In genomic region chr17:73258620-73259019, GRCm38 (mm10) we compare ENCODE assay signal across 10 mouse cellular contexts.
A peak's percentile ranks its signal among the peaks of the same experiment; 100 is the strongest.
DNase-seq lines count a peak whose midpoint lies in the region; ATAC-seq and TF ChIP-seq lines count a peak whose summit lies in the region.
"Had no signal": no experiment of that assay in that cellular context is flagged by ENCODE, and none has a peak within 500 bp of the region (broad histone marks: within the 10 kb centered on the region; RNA-seq: fewer than 3 reads in every experiment).

No protein-coding gene starts in this region.

- no peak for TF ChIP-seq CTCF in heart, postnatal 0 days (IDR thresholded peaks at IDR 0.05; ENCODE audit: low read depth)

- H3ac ChIP-seq in myocyte (ENCODE audit: control insufficient read depth, insufficient read length), result no peak overlapping the region

- ATAC-seq in heart, postnatal 0 days (ENCODE audit: insufficient read depth, low read depth), result no peak
- ATAC-seq: Patski had no signal

- H3K27me3 ChIP-seq in heart, postnatal 0 days (ENCODE audit: control insufficient read depth, insufficient read depth, low read length), result no peaks in the 10 kb centered on the region
- H3K27me3 ChIP-seq in myocyte (ENCODE audit: control insufficient read depth, insufficient read depth, insufficient read length), result no peaks in the 10 kb centered on the region
- H3K27me3 ChIP-seq: Patski had no signal

- no peaks in the 10 kb centered on the region for H3K36me3 ChIP-seq in heart, postnatal 0 days (replicated peaks; ENCODE audit: control insufficient read depth, insufficient read depth, low read length)
- H3K36me3 ChIP-seq in myocyte (ENCODE audit: control insufficient read depth, insufficient read depth), result no peaks in the 10 kb centered on the region

- H3K79me2 ChIP-seq in myocyte (ENCODE audit: control insufficient read depth, insufficient read depth), result no peaks in the 10 kb centered on the region

- no peak overlapping the region for H3K27ac ChIP-seq in heart, postnatal 0 days (ENCODE audit: low read depth)
- H3K27ac ChIP-seq: liver, embryonic 14.5 days had no signal

- H3K4me2 ChIP-seq in heart, postnatal 0 days (ENCODE audit: low read depth, low read length), result 0 out of 2 replicates have a peak overlapping the region, but pooled peaks have one; percentile 9
- peak overlapping the region; percentile 51 for H3K4me2 ChIP-seq in myocyte (ENCODE audit: low read depth)

- H3K9me3 ChIP-seq in heart, postnatal 0 days (replicated peaks; ENCODE audit: control insufficient read depth, low read length), result no peaks in the 10 kb centered on the region

- no peak overlapping the region for H3K4me3 ChIP-seq in heart, postnatal 0 days (ENCODE audit: low read depth, low read length)
- no peak overlapping the region for H3K4me3 ChIP-seq in myocyte

- DNase-seq in heart, postnatal 0 days (ENCODE audit: low spot score), result no peak
- DNase-seq in heart, adult 9 months (ENCODE audit: low spot score in 2 of 2), result no peak
- DNase-seq in CD4-positive helper T cell, adult 2 months (ENCODE audit: low read depth, low spot score), result peak; percentile 35
- DNase-seq in gastrocnemius, postnatal 4 days (ENCODE audit: low spot score in 2 of 2), result peak; percentile 24 to 35
- no peak for DNase-seq in adrenal gland, postnatal 10 days
- DNase-seq in urinary bladder, adult 2 months (ENCODE audit: low spot score), result no peak
- DNase-seq in ovary, postnatal 14 days (ENCODE audit: low spot score), result no peak

- no peak for TF ChIP-seq POLR2A in myocyte (IDR thresholded peaks at IDR 0.05; ENCODE audit: insufficient read length, low read depth)

- no peak overlapping the region for H3K9ac ChIP-seq in heart, postnatal 0 days (replicated peaks; ENCODE audit: low read depth, low read length)
- H3K9ac ChIP-seq: liver, embryonic 14.5 days had no signal

- 47% methylated on average over 12 of the region's 12 CpGs for WGBS in heart, postnatal 0 days

- H3K4me1 ChIP-seq in heart, postnatal 0 days (ENCODE audit: control insufficient read depth, insufficient read depth), result peaks cover 6% of the 10 kb centered on the region; the same call in 1 of the 2 replicates

- no peak for TF ChIP-seq EP300 in heart, postnatal 0 days (IDR thresholded peaks at IDR 0.05; ENCODE audit: low read depth)

TF ChIP-seq in myocyte, 11 proteins besides CTCF, POLR2A, EP300 and RAD21:
- TF ChIP-seq USF1 (IDR thresholded peaks at IDR 0.05; ENCODE audit: low read depth) (no peak), MYOG (IDR thresholded peaks at IDR 0.05; ENCODE audit: control insufficient read depth in 1 of 3, insufficient read depth in 1 of 3, insufficient read length in 2 of 3, low read depth in 2 of 3) (no peak), TCF12 (IDR thresholded peaks at IDR 0.05; ENCODE audit: insufficient read depth, poor library complexity, severe bottlenecking) (no peak), MYOD1 (IDR thresholded peaks at IDR 0.05; ENCODE audit: control insufficient read depth in 1 of 3, insufficient read length in 2 of 3, low read depth in 2 of 3) (no peak), TCF3 (IDR thresholded peaks at IDR 0.05; ENCODE audit: insufficient read length, low read depth) (no peak), MAX (IDR thresholded peaks at IDR 0.05; ENCODE audit: low read depth) (no peak), POLR2AphosphoS2 (IDR thresholded peaks at IDR 0.05; ENCODE audit: insufficient read length, low read depth) (no peak), E2F4 (IDR thresholded peaks at IDR 0.05; ENCODE audit: insufficient read depth) (no peak), REST (IDR thresholded peaks at IDR 0.05; ENCODE audit: insufficient read depth, insufficient read length) (no peak), CEBPB (IDR thresholded peaks at IDR 0.05; ENCODE audit: insufficient read depth, poor library complexity, severe bottlenecking) (no peak)

Comparison
In these comparisons a context has a peak if more than half of its experiments do, and no peak if none do; other contexts are left out.
1. DNase-seq: peak in CD4-positive helper T cell, adult 2 months (single experiment) and gastrocnemius, postnatal 4 days (2 of 2); none in heart, postnatal 0 days (single experiment), heart, adult 9 months (0 of 2), adrenal gland, postnatal 10 days (single experiment), urinary bladder, adult 2 months (single experiment) and ovary, postnatal 14 days (single experiment).